Mouse (Mus musculus) thymus, postnatal 25 days (tissue): ENCODE data around the gene Tada2b.
A peak's percentile ranks its signal among the peaks of the same experiment; 100 is the strongest.

Source experiments
- DNase-seq: peaks from one replicate; pipeline ENCODE4 v3.0.0; 2022

Tada2b gene

DNA sequence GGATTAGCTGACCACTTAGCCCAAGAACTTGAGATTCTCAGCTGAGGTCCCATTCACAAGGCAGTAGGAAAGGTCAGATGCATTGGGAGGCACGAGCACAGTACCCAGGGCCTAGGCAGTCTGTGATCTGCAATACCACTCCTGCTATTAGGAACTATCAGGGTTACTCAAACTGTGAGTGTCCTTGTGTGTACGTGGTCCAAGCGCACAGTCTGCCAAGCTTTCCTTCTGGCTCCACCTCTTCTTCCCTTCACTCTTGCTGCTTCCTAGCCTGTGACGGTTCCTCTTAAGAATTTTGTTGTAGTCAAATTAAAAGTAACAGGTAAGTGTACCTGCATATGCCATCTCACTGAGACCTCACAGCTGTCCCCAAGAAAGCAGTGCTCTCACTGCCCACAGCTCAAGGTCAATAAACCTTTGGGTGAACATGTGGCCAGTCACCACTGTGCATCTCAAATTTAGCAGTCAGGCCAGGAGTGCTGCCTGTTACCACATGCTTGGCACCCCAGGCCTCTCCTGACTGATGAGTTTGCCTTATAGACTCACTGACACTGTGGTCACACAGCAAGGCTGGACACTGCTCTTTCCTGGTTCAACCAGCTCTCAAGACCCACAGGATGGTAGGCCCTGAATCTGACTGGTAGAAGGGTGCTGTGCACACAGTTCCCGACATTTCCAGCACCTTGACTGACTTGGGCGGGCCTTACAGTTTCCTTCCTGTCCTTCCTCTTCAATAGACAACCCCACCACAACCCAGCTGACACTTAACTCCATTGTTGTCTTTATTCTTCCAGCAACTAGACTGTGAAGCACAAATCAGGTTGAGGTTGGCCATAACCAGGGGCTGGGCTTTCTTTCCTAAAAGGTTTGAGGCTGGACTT, 5.3 kb downstream of the Tada2b start:
- DNase-seq: no peak

DNA sequence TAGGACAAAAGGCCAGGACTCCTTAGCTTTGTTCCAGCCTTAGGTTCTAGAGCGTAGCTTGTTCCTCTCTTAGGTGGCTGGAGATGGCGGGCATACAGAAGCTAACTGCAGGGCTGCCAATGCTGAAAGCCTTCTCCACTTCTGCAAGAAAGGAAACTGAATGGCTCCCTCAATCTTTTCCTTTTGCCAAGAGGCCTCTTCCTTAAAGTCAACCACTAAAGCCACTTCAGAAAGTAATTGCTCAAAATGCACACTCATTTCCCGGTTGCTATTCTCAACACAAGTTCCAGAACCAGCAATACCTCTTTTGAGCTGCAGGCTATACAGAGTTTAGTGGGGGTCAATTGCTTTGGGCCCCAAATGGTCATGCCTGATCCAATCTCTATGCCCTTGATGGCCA, 6.6 kb downstream of the Tada2b start:
- DNase-seq: no peak

DNA sequence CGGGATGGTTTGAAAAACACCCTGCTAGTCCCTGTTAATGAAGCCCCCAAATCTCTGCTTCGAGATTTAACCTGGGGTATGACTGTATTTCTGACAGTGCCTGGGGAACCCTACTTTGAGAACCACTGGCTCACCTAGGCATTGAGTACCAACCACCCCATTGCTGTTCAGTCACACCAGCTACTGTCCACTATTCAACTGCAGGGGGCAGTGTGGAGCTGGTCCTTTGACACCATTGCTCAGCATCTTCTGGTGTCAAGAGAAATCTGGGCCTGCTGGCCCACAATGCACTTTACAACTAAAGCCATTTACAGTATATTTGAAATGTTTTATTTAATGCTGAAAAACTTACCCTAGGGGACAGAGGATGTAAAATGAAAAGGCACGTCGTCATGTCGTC, 9.8 kb downstream of the Tada2b start:
- peak; percentile 73 for DNase-seq

DNA sequence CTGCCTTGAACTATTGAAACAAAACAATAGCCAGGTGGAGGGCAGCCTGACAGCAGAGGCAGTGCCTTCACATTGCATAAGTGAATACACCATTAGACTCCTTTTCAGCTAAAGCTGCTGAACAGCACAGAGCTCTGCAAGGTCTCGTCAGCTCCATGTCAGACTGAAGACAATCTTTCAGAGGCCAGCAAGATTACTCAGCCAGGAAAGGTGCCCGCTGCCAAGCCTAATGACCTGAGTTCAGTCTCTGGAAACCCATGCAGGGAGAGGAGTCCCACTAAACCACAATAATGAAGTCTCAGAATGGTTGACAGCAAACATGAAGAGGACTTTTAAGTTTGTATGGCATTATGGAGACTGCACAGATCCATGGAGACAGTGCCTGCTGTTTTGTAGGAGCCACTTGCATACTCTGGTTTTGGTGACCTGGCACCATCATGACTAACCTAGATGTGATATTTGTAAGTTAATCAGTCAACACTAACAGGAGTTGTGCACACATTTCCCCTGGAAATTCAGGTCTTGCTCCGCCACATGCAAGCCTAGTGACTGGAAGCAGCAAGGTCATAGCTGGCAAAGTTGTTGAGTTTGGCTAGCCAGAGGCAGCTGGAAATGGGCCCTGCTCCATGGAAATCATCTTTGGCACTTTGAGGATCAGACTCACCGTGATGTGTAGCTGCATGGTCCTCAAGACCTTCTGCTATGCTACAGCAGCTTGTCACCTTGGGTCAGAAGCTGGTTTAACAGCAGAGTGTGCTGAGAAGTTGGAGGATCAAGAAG, 11.0 kb downstream of the Tada2b start:
- DNase-seq: no peak

DNA sequence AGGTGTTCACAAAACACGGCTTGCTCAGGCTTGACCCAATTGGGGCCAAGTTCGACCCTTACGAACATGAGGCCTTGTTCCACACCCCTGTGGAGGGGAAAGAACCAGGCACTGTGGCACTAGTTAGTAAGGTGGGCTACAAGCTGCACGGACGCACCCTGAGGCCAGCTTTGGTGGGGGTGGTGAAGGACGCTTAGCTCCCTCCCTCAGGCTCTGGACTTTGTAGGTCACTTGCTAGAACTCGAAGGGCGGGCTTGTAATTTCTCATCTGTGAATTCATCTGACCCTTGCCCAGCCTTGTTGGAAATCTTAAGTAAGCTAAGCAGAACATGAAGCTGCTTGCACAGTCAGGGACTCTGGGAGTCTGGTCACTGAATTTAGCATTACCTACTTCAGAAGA, 12.9 kb downstream of the Tada2b start:
- DNase-seq: no peak

DNA sequence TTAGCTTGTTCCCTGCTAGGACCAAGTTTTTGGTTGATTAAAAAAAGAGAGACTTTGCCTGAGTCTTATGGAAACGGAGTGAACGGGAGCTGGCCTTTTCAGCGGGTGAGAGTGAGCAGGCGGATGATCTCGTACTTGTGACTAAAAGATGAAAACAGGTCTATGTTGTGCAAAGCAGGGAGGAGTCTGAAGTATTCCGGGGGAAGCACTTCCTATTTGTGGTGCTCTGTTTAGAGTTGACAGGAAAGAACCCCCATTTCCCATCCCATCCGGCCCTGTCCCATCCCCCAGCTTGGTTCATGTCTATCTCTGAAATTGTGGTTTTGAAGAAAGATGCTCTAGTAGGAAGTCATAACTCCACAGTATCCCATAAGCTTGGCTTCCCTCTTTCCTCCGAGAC, 18.2 kb downstream of the Tada2b start:
- no peak for DNase-seq

DNA sequence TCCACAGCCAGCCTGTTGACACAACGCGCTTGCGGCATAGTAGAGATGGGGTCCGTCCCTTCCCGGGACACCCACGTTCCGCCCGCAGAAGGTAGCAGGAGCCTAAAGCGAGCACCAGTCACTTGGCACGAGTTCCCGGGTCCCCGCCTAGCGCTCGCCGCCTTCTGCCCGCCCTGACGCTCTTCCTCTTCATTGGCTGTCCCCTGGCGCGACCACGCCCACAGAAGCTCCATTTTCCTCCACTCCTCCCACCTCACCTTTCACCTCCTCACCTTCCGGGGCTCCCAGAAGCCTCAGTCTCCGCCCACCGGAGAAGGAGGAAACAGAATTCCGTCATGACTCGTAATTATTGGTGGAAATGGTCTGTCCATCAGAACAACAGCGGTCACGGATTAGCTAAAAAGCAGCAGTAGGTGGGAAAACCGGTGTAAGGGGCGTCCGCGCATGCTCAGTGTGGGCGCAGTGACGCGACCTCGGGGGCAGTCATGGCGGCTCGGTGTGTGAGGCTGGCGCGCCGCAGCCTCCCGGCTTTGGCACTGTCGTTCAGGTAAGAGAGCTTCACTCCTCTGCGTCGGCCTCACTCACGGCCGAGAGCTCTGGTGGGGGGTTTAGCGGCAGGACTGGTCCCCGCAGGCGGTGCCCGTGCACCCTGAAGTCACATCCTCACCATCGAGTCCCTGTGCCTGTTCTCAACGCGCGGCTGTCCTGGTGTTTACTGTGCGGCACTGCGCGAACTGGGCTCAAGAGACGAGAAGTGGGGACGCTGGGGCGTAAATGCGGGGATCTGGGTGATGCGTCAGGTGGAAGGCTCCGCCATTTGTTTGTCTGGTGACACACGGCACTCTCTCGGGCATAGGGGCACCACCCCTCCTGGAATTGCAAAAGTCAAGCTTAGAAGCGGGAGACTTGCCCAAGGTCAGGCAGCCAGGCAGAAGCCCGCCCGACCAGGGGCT, 19.1 kb downstream of the Tada2b start, which contains the start of gene Grpel1:
Gene Grpel1 (plus strand): TSS at position 290 of the 953 bp plus-strand sequence.
- DNase-seq: peak; percentile 97

DNA sequence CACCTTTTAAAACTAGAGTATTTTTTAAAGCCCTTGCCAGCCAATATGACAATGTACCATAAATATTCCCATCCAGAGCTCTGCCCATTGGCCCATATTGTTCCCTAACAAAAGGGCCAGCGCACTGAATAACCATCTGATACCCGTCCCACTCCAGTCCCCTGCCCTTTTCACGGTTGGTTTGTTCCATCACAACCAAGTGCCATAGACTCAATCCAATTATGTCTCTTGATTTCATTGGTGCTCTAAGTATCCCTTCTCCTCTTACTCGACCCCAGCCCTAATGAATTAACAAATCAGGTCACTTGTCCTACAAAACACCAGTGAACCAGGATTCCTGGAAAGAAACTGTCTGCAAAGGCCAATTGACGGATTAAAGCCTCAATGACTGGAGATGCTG, 20.7 kb downstream of the Tada2b start:
- DNase-seq: no peak

DNA sequence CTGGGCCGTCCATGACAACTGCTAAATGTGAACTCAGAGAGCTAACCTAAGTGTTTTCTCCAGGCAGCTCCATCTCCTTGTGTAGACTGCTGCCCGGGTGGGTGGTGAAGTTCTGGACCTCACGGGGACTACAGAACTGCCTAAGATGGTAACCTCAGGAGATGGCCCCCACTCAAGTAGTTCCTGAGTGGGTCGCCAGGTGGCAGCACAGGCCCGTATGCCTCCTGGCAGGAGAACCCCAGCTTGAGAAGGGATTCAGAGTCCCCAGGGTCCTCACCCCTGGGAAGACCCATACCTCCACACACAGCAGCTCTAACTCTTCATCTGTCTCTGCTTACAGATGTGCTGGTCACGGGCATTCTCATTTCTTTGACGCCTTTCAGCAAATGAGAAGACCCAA, 21.3 kb downstream of the Tada2b start:
- peak; percentile 86 for DNase-seq

DNA sequence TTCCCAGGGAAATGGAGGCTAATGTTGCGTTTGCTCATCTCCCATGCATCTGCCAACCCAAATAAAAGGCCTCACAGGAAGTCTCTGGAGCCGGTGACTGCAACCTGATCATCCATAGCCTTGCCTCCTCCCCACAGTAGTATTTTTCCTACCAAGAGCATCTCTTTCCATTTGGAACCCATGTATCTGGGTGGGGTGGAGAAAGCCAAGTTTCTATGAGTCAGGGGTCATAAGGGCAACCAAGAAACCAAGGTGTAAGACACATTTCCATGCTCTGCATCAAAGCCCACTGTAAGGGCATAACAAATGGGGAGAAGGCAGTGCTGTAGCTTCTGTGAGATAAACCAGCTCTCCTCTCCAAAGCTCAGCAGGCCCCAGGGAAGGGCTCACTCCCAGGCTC, 22.9 kb downstream of the Tada2b start:
- DNase-seq: no peak

DNA sequence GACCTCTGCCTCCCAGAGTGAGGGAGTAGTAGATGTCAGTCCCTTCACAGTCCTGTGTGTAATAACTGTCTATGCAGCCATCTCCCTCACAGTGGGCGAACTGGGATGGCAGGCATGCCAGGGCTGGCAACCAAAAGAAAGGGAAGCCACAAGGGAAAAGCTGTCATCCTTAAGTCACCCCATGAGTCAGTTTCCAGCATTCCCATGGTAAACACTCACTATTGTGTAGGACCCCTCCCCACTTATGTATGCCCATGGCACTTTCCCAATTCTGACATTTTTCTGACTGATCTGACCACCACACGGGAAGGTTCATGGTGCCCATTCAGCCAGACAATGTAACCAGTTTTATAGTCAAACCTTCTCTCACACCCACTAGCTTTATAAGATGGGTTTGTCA, 23.4 kb downstream of the Tada2b start:
- no peak for DNase-seq

DNA sequence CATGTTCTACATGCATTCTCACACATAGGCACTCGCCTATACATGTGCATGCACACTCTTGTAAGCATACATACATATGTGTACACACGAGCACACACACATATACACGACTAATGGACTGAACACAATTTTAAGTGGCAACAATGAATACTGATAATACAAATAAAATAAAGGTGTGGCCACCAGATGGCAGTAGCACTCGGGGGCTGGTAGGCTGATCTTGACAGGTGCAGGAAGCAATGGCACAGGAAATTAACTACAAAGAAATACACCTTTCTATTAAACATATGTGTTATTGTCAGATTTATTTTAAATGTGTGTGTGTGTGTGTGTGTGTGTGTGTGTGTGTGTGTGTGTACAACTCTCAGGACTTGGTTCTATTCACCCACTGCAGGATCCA, 25.2 kb downstream of the Tada2b start:
- DNase-seq: peak; percentile 65

DNA sequence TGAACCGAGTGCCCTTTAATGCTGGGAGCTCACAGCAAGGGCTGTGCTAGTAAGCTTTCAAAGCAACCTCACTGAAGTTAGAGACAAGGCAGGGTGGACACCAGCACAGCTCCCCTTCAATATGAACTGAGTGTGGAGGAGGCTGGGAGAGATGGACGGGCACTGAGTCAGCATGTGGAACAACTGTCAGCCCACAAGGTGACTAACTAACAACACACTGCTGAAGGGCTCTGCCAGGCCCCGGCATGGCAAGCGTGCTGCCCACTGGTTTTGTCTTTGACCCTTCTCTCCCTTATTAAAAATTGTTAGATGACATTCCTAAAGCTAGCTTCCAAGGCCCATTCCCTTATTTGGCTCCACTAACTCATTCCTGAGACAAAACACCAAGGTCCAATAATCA, 26.4 kb downstream of the Tada2b start:
- no peak for DNase-seq

DNA sequence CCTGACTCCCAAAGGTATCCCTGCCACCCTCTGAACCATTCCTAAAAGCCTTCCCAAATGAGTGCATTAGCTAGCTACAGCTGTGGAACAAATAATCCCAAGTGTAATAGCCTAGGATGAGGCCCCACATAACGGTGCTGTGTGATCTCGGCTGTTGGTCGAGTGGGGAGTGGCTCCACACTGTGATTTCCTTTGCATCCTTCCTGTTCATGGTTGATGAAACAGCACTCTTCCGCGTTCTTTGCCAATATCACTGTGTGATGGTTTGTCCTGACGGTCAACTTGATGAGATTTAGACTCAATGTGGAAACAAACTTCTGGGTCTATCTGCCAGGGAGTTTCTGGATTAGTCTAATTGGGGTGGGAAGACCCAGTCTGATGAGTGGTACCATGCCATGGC, 31.3 kb downstream of the Tada2b start:
- DNase-seq: no peak

DNA sequence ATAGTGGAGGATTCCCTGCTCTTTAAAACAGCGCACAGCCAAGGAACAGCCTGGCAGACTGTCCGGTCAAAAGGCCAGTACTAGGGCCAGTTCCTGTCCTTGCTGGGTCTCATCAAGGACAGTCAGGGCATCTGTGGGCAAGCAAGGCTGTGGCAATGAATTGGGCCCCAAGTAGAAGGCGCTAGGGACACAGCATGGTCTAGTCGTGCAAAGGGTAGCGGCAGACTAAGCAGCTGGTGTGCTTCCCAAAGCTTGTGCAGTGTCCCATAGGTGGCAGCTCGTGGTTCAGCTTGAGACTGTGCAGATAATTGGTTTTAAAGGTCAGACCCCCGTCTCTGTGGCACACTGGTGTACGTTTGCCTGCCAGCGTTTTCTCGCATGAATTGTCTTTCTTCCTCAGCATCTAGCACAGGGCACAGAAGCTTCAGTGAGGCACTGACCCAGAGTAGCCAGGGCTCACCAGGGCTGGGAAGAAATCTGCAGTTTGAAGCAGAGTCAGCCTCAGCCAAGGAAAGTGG, 32.2 kb downstream of the Tada2b start:
- no peak for DNase-seq

DNA sequence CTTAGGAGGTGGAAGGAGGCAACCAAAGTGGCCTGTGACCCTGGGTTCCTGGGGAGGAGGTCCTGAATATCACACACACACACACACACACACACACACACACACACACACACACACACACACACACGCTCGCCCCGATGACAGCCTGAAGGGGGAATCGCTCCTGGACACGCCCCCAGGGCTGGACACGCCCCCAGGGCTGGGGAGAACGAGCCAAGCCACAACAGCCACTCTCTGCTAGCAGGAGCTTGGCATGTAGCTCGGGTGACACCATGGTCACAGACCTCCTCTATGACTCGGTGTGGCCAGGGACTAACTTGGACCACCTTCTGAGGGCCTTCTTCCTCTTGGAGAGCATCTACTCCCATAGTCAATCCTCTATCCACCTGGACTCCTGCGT, 33.0 kb downstream of the Tada2b start:
- no peak for DNase-seq

DNA sequence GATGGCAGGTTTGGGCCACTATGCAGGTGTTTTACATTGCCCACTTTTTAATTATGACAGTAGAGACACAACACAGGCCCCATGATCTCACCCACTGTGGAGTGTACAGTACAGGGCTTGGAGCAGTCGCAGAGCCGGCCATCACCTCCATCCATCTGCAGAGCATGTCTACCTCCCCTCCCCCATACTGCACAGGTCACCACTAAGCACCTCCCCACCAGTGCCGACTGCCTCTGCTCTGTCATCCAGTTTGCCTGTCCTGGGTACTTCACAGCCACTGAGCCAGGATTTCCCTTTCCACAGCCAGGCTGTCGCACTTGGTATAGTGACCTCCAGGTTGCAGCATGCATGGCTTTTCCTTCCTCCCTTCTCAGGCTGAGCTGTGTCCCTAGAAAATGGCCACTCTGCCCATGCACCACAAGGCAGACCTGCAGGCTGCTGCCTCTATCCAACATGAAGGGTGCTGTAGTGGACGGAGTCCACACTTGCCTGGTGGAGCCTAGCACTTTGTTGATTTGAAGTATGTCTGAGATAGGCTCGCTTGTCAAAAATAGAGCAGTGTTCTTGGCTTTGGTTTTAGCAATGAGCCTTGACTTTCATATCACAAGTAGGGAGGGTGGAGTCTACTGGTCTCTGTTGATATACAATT, 34.3 kb downstream of the Tada2b start:
- no peak for DNase-seq

DNA sequence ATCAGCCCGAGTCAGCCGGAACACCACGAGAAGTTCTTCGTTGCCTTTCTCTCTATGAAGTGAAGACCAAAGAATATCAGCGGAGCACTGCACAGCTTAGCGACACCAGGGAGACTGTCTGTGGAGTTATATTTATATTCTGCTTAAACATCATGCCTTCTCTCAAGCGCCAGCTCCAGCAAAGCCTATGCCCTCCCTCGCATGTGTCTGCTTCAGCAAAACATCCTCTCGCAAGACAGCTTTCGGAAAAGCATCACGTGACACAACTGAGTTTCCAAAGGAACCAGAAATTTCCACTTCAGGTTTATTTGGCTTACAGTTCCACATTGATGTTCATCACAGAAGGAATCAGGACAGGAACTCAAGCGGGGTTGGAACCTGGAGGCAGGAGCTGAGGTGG, 36.2 kb downstream of the Tada2b start:
- DNase-seq: no peak

DNA sequence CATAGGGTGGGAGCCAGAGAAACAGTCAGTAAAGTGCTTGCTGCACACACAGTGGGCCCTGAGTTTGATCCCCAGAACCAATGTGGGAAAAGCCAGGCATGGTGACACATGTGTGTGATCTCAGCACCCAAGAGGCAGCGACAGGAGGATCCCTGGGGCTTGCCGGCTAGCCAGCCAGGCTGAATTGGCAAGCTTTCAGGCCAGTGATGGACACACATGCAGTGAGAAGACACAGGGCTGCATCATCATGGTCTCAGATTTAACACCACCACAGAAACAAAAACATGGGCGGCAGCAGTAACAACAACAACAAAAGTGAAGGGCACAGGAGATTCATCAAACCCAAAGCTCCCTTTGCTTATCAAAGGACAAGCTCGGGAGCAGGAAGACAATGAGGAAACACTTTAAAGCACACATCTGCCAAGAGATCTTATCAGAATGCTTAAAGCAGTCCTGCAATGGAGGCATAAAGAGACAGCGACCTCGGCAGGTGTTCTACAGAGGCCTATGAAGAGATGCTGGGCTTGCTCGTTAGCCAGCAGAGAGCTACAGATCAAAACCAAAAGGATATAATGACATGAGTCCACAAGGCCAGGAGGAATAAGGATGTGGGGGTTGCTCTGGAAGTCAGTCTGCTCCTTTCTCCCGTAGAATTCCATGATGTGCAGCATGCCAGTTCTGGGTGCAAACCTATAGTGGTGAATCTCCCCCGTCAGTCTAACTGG, 37.8 kb downstream of the Tada2b start:
- DNase-seq: peak; percentile 47

DNA sequence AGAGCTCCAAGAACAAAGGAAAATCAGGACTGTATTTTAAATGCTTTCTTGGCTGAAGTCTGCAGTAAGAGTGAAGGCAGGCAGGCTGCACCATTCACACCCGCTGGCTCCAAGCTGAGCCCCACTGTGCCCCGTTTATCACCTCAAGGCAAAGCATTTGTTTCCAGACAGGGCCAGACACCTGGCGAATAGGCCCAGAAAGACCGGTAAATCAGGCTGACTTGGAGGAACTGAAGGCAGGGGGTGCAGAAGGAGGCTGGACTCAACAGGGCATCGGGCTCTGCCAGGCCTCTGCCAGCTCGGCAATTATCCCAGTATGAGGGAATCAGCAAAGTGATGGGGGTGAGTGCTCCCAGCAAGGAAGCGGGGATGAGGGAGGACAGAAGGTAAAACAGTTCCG, 39.1 kb downstream of the Tada2b start:
- DNase-seq: peak; percentile 34

DNA sequence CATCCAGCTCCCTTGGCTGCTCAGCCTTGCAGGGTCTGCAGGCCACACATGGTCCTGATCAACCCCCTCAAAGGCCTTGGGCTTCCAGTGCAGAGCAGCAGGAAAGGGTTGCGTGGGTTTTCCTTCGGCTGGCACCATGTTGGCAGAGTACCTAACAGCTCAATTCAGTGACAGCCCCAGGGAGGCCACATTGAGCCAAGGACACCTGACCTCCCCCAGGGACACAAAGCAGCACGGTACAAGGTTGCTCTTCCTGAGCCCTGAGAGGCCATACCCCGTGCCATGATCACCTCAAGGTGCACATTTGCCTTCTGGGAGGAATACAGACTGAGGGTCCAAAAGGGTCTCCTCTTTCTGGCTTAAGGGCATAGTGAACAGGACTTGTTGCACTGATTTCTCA, 39.5 kb downstream of the Tada2b start:
- no peak for DNase-seq

DNA sequence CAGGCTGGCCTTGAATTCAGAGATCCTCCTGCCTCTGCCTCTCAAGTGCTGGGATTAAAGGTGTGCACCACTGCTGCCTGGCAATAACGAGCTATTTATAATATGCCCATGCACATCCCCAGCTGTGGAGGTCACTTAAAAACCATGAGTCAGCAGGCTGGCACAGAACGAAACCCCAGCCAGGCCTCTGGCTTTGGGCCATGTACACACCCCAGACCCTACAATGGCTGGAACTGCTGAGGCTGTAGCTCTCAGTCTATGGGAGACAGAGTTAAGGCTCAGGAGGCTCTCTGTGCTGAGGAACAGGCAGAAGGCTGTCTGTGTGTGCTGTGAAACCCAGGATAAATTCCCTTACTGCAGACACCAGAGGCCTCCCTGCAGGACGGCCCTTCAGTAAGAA, 43.3 kb downstream of the Tada2b start:
- no peak for DNase-seq
